Mouse (Mus musculus): ENCODE results near the gene Fyb2.
"Not testable (repeated sequence)": the region's sequence is repeated elsewhere in the genome, so short reads cannot be mapped to it uniquely, and the experiment has no call there.

The Fyb2 gene

DNA sequence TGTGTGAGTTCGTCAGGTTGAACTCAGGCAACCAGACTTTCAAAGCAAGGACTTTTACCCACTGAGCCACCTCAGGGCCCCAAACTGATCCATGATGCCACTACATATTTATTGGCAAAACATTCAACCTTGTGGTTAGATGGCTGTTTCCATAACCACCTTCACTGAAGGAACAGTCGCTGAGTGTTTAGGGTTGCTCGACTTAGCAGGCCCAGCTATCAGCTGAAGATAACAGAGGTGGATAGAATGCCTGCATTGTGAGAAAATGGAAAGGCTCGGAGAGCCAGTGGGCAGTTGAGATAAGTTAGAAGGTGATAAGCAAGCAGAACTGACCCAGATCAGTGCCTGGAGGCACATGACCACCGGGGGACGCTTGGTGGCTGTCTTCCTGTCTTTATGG is 26.3 kb downstream of the Fyb2 start:
- in situ Hi-C loops (cut with MboI) = no loop called here

DNA sequence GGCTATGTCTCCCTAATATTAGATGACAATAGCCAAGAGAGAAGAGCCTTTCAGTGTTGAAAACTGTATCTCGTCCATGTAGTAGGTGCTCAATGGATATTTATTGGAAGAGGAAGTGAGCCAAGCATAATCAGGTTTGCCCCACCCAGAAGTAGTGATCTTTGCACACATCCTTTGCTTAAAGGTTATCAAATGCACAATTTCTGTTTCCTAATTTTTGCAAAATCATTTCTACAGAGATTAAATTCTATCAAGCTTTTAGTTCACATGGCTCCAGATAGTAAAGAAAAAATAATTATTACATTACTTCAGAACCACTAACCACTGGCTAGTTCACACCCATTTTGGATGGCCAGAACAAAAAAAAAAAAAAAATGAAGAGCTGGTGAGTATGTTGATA is 28.6 kb downstream of the Fyb2 start:
- in situ Hi-C loops (cut with MboI) = no loop called here

DNA sequence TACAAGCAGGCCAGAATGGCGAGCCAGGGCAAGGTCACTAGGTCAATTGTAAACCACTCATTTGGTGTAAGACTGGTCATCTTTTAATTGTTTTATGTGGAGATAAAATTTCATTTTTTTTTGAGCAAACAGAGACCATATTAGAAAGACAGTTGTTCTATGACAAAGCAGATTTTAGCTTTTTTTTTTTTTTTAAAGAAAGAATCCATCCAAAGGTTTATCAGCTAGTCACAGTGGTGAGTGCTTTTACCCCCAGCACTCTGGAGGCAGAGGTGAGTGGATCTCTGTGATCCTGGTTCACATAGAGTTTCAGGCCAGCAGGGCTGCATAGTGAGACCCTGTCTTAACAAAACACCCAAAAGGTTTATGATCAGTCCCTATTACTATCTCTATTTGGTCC is 31.2 kb downstream of the Fyb2 start:
- in situ Hi-C loops (cut with MboI) = no loop called here

DNA sequence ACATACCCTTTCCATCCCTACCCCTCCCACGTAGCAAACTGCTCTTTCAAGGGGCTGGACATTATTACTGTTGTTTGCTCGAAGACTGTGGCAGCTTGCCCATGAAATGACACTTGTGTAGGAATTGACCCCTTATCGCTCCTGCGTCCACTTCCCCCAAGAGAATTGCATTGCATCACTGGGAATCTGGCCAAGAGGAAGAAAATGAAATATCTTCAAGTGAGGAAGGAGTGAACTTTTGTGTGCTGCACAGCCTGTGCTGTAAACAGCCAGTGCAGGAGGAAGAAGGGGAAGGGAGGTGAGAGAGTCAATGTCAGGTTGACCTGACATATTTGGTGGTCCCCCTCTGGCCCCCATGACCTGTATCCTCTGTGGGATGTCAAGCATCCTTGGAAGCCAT is 35.6 kb downstream of the Fyb2 start:
- in situ Hi-C loops (cut with MboI) = no loop called here

DNA sequence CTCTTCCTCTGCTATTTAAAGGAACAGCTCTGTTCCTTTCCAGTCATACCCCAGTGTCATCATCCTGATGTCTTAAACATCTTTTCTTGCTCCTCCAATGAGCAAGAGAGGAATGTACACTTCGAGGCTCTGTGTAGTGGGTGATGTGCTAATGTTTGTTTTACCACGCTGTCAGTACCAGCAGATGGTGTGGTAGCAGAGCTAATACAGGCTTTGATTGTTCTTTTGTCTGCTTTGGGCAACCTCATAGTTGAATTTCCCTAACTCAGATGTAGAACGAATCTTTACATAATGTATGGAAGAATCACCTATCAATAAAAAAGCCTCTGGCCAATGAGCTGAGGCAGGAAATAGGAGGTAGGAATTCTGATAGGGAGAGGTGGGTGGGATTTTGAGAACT is 36.0 kb downstream of the Fyb2 start:
- in situ Hi-C loops (cut with MboI) = no loop called here

DNA sequence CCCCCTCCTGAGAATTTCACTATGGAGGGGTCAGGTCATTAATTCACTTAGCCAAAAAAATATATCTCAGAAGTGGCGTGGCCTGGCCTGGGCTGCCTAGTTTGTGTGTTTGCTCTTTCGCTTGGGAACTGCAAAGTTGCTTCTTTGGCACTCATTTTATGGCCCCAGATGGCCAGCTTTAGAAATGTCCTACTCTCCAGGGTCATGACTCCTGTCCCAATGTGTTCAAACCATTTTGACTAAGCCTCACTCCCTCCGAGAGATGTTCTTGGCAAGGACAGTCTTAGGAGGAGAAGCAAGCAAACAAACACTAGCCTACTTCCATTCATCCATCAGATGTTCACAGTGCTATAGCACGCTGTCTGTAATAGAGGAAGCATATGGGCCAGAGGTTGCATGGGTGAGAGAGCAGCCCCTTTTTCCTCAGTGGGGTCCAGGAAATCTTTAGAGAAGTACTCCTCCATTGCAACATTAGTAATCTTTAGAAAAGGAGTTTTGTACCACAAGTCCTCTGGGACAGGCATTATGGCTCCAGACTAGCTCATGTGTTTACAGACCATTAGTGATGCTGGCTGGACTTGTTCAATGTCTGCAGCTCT is 38.1 kb downstream of the Fyb2 start:
- in situ Hi-C loops (cut with MboI) = no loop called here

DNA sequence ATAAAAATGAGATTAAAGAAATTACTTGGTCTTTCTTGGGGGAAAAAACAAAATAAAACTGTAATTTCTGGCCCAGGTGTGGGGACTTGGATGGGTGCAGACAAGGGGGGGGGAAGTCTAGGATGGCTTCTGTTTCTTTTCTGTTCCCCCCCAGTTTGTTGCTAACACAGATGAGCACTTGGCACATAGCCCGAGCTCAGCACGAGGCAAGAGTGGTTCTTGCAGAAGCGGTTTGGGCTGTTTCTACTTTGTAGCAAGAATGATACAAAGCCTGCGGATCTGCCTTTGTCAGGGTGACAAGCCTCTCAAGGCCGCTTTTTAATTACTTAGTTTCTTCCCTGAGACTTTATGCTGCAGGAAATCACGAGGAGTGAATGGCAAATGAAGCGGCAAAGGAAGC is 43.4 kb downstream of the Fyb2 start:
- in situ Hi-C loops (cut with MboI) = no loop called here

DNA sequence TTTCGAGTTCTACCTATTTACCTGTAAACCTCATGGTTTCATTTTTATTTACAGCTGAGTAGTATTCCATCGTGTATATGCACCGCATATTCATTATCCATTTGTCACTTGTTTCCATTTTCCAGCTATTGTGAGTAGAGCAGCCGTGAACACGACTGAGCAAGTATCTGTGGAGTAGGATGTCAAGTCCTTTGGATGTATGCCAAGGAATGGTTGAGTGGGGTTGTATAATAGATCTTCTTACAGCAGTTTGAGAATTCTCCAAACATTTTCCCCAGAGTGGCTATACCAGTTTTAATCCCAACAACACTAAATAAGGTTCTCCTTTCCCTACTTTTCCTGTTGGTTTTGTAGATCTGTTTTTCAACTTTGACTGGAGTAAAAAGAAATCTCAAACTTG is 48.2 kb downstream of the Fyb2 start:
- in situ Hi-C loops (cut with MboI) = no loop called here

DNA sequence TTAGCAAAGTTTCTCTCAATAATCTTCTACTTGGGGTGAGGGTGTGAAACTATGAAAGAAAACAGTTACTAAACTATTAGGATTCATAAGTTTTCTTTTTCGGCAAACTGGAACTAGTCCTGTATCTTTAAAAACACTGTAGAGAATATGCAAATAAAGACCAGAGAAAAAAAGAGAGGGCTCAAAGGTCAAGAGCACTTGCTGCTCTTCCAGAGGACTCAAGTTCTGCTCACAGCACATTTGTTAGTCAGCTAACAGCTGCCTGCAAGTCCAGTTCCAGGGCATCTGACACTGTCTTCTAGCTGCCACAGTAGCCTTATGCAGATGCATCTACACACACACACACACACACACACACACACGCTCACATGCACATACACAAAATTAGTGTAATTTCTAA is 59.4 kb downstream of the Fyb2 start:
- in situ Hi-C loops (cut with MboI) = no loop called here

DNA sequence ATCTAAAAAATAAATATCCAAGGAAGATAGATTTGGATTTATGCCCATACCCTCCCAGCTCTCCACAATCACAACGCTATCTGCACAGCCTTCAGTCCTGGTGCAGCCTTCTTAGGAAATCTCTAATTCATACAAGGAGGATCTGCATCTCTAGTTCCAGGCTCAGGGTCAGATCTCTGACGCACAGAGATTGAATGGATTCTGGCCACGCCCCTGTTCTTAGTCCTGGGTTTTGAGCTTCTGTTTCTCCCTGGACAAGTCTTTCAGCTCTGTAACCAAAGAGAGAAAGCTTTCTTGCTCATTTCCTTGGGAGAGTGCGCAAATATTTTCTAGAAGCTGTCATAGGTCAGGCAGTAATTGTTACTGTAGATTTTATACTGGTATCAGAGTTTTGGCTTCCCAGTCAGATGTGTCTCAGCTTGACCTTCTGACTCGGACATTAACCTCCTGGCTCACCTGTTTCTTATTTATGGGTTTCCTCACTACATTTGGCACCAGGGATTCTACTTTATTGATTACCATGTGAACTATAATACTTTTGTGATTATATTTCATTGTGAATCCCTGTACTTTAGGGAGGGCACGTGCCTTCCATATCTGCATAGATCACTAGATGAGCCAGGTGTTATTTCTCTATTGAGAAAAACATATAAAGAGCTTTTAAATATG is 62.0 kb downstream of the Fyb2 start:
- in situ Hi-C loops (cut with MboI) = no loop called here

DNA sequence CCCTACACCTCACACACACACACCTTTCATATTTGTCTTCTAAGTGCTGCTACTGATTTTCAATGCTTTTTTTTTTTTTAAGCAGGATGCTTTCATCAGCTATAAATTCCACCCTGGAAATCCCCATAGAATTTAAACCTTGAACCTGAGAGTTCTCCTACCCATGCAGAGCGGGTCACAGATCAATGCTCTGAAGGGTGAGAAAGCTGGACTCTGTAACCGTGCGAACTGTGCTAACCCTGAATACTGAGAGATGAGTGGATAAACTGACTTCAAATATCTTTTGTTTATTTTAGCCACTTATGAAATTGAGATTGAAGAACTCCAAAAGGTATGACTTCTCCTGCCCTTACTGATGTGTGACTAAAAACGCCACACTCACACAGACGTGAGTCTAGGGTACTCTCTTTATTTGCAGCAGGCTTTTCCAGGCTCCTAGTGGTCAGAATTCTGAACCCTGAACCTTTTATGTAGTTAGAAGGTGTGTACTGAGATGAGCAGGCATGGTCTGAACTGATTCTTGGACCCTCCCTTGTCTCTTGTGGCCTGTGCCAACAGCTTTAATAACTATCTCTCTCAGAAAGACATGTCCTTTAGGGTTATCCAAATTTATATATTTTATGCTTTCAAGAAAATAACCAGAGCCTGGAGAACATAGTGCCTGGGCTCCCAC is 72.8 kb downstream of the Fyb2 start:
- in situ Hi-C loops (cut with MboI) = no loop called here

DNA sequence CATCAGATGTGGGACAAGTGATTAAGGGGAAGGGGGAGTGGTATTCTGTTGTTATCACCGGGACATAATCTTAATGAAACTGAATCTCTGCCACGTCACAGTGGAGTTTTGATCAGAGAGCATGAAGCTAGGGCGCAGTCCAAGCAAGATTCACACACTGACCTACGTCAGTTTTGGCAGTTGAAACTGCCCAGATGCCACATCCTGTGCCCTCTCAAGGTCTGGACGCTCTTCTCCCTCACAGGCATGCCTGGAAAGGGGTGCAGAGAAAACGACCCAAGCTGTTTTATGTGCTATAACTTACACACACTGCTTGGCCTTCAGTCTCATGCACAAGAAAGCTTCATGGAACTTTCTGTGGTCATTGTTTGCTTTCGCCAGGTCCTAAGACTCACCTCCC is 74.4 kb downstream of the Fyb2 start:
- in situ Hi-C loops (cut with MboI) = no loop called here

DNA sequence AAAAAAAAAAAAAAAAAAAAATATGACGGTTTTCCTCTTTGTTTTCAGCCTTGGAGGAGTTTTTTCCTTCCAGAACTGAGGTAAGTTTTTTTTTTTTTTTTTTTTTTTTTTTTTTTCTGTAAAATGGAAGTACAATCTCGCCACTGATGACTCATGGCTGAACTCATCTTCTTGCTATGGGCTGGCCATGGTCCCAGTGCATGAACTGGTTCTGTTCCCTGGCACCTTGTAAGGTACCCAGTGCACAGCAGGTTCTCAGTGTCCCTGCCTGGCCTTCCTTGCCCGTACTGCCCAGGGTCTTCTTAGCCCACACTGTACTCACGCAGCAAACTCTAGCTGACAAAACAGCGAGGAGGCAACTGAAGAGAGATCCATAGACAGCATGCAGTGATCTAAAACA is 74.8 kb downstream of the Fyb2 start:
- in situ Hi-C loops (cut with MboI) = no loop called here

DNA sequence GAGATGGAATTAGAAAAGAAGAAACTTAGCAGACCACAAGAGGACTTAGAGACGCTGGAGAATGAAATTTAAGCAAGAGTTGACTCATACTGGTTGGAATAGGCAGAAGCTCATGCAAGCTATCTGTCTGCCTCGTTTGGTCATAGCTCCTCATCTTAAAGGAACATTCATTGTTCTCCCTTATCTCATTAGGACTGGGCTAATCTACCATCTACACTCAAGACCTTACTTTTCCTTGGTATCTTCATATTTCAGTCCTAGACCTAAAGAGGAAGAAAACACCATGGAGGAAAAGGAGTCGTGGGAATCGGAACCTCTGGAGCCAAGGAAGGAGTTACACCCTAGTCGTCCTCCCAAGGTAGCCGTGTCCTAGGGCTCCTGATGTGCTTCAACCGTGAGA is 75.5 kb downstream of the Fyb2 start:
- in situ Hi-C loops (cut with MboI) = no loop called here

DNA sequence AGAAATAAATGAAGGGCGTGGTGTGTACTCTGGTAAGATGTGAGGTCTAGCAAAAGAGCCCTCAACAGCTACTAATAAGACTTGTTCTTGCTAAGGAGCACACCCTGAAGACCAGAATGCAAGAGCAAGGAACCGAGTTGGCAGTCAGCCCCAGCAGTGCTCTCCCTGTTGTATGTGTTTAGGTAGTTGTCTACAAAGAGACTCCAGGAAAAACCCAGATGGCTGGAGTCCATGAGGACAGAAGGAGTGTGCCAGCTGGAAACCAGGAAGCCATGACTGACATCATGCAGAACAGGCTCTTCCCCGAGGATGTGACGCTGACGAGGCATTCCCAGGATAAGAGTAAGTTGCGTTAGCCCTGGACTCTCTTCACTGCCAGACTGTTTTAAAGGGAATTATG is 76.8 kb downstream of the Fyb2 start:
- in situ Hi-C loops (cut with MboI) = no loop called here

DNA sequence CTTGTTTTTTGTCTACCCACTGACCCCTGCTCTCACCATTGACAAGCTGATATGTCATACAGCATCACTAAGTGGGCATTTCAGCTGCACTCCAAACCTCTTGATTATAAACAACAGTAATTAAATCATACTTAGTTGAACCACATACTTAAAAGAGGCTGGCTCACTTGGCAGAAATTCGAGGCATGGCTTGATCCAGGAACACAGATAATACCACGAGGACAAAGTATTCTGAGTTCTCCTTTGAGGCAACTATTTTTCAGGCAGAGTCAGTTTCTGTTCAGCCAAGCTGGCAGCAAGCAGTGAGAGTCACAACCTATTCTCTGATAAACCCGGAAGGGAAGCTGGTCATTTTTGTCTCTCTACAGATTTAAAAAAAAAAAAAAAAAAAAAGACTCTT is 77.4 kb downstream of the Fyb2 start:
- in situ Hi-C loops (cut with MboI) = no loop called here

DNA sequence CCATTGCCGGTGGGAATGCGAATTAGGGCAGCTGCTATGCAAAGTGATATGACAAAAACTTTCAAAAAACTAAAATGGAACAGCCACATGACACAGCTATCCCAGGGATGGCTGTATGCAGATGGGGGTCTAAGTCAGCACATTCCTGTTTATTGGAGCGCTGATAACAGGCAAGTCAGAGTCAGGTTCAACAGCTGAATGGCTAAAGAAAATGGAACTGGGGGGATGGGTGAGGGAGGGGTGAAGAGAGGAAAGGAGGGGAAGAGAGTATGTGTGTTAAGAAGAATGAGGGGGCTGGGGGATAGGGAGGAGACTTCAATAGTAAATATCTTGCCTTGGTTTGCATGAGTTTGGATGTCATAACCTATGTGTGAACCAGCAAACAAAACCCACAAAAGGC is 79.0 kb downstream of the Fyb2 start:
- in situ Hi-C loops (cut with MboI) = no loop called here

DNA sequence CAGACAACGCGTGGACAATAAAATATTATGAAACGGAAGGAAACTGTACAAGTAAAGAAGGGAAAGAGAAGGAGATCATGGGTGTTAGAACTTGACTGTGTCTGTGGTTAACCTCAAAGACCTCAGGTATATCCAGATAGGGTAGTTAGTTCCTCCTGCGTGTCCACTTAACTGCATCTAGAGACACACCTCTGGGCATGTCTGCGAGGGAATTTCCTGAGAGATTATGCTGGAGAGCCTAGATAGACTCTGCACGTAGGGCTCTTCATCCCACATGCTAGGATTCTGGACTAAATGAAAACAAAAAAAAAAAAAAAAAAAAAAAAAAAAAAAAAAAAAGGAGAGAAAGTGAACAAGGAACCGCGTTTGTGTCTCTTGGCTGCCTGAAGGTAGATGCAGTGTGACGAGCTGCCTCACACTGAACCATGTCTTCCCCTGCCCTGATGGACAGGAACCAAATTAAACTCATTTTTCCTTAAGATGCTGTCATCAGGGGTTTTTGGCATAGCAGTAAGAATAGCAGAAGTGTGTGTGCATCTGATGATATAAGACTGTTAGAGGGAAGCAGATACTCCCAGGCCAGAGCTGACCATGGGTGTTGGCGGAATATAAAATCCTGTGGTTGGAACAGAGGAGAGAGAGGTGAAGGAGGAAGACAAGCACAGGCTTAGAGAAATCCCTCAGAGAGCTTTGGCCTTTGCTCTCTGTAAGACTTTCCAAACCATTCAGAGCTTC is 80.1 kb downstream of the Fyb2 start:
- in situ Hi-C loops (cut with MboI) = no loop called here

DNA sequence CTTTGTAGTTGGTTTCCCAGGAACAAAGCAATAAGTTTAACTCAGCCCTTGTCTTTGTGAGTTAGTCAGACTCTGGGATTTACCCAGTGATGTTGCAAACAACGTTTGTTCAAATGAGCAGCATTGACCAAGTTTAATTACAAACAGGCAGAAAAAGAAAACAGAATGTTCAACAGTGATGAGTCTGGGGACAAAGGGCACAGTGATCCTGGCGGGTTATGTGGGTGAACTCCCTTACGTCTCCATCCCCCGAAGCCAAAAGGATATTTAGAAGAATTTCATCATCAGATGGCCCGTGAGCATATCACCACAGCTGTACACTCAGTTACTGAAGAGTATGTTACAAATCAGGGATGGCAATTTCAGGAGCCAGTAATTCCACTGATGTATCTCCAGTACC is 86.4 kb downstream of the Fyb2 start:
- in situ Hi-C loops (cut with MboI) = no loop called here

DNA sequence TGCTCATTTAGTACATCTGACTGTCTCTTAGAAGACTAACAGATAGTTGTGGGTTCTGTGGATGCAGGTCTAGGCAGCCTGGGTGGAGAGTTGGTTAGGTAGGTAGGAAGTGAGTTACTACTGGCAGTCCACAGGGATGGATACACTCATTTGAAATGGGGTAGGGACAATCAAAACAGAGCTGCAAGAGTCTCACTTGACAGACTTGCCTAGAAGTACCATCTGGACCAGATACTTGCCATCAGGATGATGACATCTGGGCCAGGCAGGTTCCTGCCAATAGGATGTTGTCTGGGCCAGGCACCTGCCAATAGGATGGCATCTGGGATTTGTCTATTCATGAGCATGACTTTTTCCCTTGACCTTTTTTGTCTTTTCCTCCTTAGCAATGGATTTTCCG is 88.5 kb downstream of the Fyb2 start:
- in situ Hi-C loops (cut with MboI) = no loop called here

DNA sequence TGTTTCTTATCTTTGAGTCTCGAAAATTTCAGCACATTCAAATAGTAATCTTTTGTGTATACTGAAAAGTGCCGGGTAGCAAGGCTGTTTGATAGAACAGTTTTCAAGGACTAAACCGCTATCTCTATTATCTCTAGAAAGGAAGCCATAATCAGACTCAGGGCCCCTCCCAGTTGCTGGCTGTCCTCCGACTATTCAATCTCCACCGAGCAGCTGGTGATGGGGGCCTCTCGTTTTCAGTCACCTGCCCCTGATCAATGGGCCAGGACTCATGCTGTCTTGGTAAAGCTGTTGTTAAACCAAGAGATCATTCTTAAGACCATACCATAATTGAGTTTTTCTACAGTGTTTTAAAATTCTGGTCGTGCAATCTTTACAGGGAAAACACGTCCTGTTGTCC is 90.9 kb downstream of the Fyb2 start:
- in situ Hi-C loops (cut with MboI) = no loop called here

DNA sequence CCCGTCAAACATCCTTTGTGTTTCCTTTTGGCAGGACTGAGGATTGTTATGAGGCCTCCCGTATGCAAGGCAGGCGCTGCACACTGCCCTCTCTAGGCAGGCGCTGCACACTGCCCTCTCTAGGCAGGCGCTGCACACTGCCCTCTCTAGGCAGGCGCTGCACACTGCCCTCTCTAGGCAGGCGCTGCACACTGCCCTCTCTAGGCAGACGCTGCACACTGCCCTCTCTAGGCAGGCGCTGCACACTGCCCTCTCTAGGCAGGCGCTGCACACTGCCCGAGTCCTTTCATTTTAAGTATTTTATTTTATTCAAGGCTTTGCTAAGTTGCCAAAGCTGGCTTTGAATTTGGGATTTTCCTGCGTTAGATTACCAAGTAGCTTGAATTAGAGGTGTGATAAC is 91.4 kb downstream of the Fyb2 start:
- in situ Hi-C loops (cut with MboI) = not testable (repeated sequence)

Data from mature B cell (primary cell).